Mouse (Mus musculus): ENCODE results near the gene Klf9. TPM values are rescaled to one million over a fixed set of nuclear protein-coding genes. Genes with fewer than 3 reads are reported as not detected.

Klf9 gene
- polyA plus RNA-seq, 1 experiment from 2014 or later = 0.97 TPM

MicroRNA genes within 50 kb of the gene (microRNA counts, 519-probe panel; counts per million panel counts)
- microRNA mmu-miR-1192 = not detected

Small RNA genes within 50 kb of the gene (microRNA-seq; reads per million reads assigned to microRNA genes)
- not detected for gene Mir1192

Other genes starting within 250 kb of the Klf9 start
- gene Smc5, start 132.7 kb downstream of the Klf9 start, polyA plus RNA-seq (2014; fragmentation: Nextera tagmentation; extraction: Ambion mirVana) = 27.5 and 33.4 TPM in 2 replicates